Mouse (Mus musculus) embryonic fibroblast, embryonic 13.5 days (primary cell): ENCODE measurements around the gene Chchd4. TPM values are rescaled to one million over a fixed set of nuclear protein-coding genes. Genes with fewer than 3 reads are reported as not detected.
A peak's percentile ranks its signal among the peaks of the same experiment; 100 is the strongest.

Source experiments
- H3K27ac ChIP-seq: 2 replicates; pipeline ENCODE4 v1.5.1; 2012; ENCODE audit warnings: low read length, control low read depth, inconsistent platforms; ENCODE audit not compliant: insufficient read depth
- H3K4me1 ChIP-seq: 2 replicates; pipeline ENCODE4 v1.6.1; 2011; ENCODE audit warnings: low read length; ENCODE audit not compliant: control insufficient read depth, insufficient read depth
- H3K4me3 ChIP-seq: 2 replicates; pipeline ENCODE4 v1.5.1; 2011; ENCODE audit warnings: mild to moderate bottlenecking, control low read depth, low read length; ENCODE audit not compliant: insufficient read depth
- CTCF ChIP-seq: IDR thresholded peaks from 2 replicates; pipeline ENCODE4 v1.5.1; 2011; ENCODE audit warnings: mild to moderate bottlenecking, control low read depth, low read length, moderate library complexity, borderline replicate concordance; ENCODE audit not compliant: insufficient read depth
- POLR2A ChIP-seq: IDR thresholded peaks from 2 replicates; pipeline ENCODE4 v1.6.1; 2011; ENCODE audit warnings: low read depth, mild to moderate bottlenecking, control low read depth, low read length, moderate library complexity
- polyA plus RNA-seq: library from polyadenylated mRNA; stranded (reverse); fragments of >200 nt; gene quantifications from 2 replicates; pipeline ENCODE4 v1.2.4, GENCODE M21; 2011; ENCODE audit warnings: low read depth; ENCODE audit not compliant: missing spikeins, insufficient read length

The Chchd4 gene
- 5.3 and 5.8 TPM in 2 replicates for polyA plus RNA-seq

DNA sequence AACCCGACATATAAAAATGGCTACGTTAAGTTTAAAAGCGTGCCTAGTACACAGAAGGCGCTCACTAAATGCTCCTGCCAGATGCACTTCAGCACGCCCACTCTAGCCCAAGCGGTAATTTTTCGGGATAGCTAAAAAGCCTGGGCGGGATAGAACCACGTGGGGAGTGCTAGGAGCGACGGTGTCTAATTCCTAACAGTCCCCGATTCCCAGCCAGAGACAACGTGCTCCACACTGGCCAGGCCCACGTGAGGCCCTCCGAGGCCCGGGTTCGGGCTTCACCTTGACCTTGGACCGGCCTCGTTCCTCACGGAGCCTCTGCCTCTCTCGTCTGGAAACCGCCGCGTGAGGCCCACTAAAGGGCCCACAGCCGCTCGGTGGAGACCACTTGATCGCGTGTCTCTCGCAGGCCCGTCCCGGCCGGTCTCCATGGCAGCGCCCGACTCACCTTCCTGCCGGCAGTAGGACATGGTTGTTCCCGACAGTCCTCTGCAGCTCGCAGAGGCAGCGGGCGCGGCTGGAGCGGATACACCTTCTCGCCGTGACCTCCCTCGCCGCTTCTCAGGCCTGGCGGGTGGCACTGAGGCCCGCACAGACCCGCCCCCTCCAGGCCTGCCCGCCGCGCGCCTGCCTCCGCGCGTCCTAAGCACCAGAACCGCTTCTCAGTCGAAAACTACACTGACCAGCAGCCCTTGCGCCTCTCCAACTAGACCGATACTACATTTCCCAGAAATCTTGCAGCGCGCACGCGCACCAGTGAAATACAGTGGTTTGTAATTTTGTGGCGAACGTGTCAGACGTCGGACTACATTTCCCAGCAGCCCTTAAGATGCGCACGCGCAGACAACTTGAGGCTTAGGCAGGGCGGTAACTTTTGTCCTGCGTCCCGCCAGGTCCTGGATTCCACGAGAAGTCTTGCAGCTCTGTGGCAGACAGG, at the start of gene Chchd4, which contains the start of gene Tmem43:
Gene Chchd4, minus strand, starts transcription at position 679 of the 937 bp plus-strand sequence.
Gene Tmem43, plus strand, starts transcription at position 836 of the 937 bp plus-strand sequence.
- H3K4me1 ChIP-seq, result peaks cover 5% of the 10 kb centered on the region; the same call in 1 of the 2 replicates
- TF ChIP-seq POLR2A (peak; percentile 95), CTCF (no peak)
- peak within 1 kb of the TSS; percentile 46 for H3K27ac ChIP-seq
- peak within 1 kb of the TSS; percentile 77 for H3K4me3 ChIP-seq

DNA sequence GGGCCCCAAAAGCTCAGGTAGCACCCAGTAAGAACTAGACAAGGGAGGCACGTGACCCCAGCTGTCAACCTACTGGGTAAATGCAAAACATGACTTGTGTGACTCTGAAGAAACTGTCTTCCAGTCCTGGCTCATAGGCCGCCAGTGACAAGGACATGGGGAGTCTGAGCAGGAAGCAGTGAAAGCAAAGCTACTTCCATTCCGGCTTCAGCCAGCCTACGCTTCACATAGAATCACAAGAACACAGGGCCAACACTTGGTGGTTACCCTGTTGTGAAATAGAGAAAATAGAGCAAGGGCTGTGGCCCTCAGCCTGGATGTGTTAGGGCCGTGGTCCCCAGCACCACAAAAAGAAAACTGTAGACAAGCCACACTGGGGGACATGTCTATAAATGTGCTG, 49.5 kb upstream of the Chchd4 start:
- Histone ChIP-seq H3K27ac (no peak overlapping the region), H3K4me1 (no peaks in the 10 kb centered on the region), H3K4me3 (no peak overlapping the region)
- TF ChIP-seq CTCF, result no peak
- no peak for TF ChIP-seq POLR2A

DNA sequence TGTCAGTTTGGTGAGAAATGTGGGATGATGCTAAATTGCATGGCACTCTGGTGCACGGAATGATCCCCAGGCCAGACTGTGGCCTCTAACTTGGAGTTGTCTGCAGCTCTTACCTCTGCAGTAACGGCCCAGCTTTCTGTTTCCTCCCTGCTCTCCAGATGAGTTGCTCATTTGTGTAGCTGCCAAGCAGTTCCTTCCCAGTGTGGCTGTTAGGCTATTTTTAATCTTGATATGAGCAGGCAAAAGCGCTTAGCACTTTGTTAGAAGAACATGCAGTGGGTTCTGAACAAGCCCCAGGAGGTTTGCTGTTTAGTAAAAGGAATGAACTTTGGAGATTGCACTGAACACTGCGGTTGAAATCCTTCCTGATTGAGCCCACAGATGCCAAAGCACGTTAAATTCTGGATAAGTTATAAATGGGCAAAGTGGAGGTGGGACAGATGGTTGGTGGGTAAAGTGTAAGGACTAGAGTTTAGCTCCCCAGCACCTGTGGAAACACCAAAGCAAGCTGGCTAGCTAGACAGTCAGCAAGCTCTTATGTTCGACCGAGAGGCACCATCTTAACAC, 45.2 kb upstream of the Chchd4 start:
- Histone ChIP-seq H3K27ac (no peak overlapping the region), H3K4me1 (peaks cover 4% of the 10 kb centered on the region; the same call in 1 of the 2 replicates), H3K4me3 (no peak overlapping the region)
- TF ChIP-seq CTCF (no peak), POLR2A (no peak)

DNA sequence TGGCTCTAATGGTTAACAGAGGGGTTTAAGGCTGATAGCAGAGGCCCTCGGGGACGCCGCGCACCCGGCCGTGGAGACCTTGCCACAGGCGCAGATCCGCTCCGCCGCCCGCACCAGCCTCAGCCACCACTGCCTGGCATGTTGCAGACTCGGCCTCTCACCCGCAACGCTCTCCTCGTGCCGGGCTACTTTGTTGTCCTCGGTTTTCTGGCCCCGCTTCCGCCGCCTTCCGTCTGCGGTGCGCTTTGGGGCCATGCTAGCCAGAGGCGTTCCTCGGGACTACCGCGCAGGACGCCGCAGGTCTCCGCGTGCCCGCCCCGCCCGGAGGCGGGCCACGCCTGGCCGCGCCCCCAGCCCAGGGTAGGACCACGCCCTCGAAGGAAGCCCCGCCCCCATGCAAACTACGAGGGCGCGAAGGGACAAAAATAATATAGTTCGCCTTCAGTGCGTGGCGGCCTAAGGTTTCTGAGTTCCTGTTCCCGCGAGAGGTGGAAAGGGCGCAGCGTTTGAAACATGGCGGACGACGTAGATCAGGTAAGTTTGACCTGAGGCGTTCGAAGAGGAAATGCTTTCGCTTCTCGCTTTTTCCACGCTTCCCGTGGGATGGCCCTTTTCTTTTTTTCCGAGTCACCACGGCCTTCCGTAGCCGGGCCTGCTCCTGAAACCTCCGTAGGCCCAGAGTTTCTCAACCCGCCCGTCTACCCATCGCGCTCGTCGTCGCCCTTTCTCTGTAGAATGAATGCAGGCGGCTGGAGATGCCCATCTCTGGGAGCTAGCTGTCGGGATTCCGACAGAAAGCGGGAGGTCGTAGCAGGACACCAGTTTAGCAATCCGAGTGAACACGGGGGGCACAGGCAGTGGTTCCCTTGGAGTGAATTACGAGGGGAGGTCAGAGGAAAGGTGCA, 42.5 kb upstream of the Chchd4 start, which contains the start of the genes Xpc and Lsm3:
Gene Xpc, minus strand, starts transcription at position 344 of the 905 bp plus-strand sequence.
Gene Lsm3, plus strand, starts transcription at position 384 of the 905 bp plus-strand sequence.
- TF ChIP-seq POLR2A (peak; percentile 71), CTCF (no peak)
- peaks cover 4% of the 10 kb centered on the region; the same call in 1 of the 2 replicates for H3K4me1 ChIP-seq
- peak within 1 kb of the TSS; percentile 87 for H3K4me3 ChIP-seq
- H3K27ac ChIP-seq, result no peak within 1 kb of the TSS

DNA sequence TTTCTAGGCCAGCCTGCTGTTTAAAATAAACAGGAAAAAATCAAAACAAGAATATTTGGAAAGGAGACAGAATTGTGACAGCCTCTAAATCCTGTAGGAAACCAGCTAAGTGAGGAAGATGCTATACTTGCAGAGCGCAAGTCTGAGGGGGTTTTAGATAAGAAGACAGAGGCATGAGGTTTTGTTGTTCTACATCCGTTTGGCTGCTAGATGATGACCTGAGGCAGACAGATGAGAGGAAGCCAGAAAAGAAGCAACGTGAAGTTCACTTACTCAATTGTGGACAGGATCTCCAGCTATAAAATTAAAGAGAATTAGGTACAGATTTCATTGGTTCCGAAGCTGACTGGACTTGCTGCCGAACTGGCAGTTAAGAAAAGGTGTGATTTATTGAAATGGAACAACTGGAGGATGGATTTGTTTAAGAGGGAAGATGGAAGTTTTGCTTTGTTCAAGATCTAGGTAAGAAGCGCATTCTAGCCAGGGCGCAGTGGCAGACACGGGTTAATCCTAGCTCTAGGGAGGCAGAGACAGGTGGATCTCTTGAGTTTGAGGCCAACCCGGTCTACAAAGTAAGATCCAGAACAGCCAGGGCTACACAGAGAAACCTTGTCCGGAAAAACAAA, 41.5 kb upstream of the Chchd4 start:
- no peak overlapping the region for H3K27ac ChIP-seq
- no peak for TF ChIP-seq CTCF
- TF ChIP-seq POLR2A, result no peak

DNA sequence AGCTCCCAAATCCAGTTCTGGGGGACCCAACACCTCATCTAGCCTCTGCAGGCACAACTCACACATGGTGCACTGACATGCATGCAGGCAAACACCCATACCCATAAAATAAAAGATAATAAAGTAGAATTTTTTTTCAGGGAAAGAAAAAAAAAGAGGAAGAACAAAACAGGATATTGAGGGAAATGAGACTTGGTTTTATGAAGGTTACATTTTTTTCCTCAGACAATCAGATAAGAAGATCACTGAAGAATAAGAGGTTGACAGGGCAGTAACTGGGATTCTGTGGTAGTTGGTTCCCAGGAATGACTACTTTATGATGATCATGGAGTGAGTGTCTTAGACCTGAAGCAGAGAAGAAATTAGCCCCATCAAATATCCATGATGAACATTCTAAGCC, 40.8 kb upstream of the Chchd4 start:
- TF ChIP-seq POLR2A (no peak), CTCF (no peak)
- Histone ChIP-seq H3K4me1 (peaks cover 4% of the 10 kb centered on the region; the same call in 1 of the 2 replicates), H3K4me3 (no peak overlapping the region), H3K27ac (no peak overlapping the region)

More for the DNA sequence above, 41.5 kb upstream of the Chchd4 start:
- Histone ChIP-seq H3K4me3 (peak overlapping the region; percentile 75), H3K4me1 (peaks cover 4% of the 10 kb centered on the region; the same call in 1 of the 2 replicates)

DNA sequence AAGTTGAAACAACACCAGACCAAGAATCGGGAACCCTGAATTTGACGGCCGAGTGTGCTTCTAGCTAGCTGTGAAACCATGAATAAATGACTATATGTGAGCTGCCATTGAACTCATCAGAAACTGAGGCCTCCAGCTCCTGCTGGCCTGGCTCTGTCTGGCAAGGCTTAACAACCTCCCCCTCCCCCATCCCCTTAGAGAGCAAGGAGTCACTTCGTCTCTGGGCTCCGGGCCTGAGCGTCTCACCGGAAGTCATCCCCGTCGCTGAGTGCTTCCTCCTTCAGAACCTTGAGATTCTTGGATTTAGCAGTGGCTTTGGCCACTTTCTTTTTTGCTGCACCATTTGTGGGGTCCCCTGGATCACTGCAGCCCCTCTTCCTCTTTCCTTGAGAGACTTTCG, 36.9 kb upstream of the Chchd4 start:
- no peak overlapping the region for H3K4me3 ChIP-seq
- H3K4me1 ChIP-seq, result peaks cover 2% of the 10 kb centered on the region; the same call in 1 of the 2 replicates
- no peak for TF ChIP-seq CTCF
- no peak for TF ChIP-seq POLR2A
- no peak overlapping the region for H3K27ac ChIP-seq

DNA sequence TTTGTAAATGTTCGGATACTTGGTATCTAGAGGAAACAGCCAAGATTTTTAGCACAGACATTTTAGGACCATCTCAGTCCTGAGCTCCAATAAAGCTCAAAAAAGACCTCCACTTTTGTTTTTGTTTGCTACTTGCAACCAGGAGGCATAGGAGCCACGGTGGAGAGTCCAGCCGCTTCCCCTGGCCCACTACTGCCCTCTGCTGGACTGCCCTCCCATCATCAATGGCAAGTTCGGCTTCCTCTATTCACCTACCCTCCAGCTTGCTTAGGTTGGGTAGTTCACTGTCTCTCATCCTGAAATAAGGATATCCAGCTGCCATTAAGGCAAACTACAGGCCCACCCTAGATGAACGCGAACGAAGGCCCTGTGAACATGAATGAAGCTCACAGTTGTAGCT, 36.0 kb upstream of the Chchd4 start:
- no peaks in the 10 kb centered on the region for H3K4me1 ChIP-seq
- H3K27ac ChIP-seq, result no peak overlapping the region
- no peak overlapping the region for H3K4me3 ChIP-seq
- TF ChIP-seq POLR2A (no peak), CTCF (peak; percentile 93)
